Mouse (Mus musculus) megakaryocyte-erythroid progenitor cell, adult 5 weeks (primary cell): ENCODE data around the gene Gimap1. TPM values are rescaled to one million over a fixed set of nuclear protein-coding genes. Genes with fewer than 3 reads are reported as not detected.

Source experiments
- polyA plus RNA-seq: library from polyadenylated mRNA; stranded (reverse); fragments of >175 nt; gene quantifications from 2 replicates; pipeline ENCODE4 v1.2.3, GENCODE M21; 2012

The Gimap1 gene
- 6.1 and 12.2 TPM in 2 replicates for polyA plus RNA-seq

DNA sequence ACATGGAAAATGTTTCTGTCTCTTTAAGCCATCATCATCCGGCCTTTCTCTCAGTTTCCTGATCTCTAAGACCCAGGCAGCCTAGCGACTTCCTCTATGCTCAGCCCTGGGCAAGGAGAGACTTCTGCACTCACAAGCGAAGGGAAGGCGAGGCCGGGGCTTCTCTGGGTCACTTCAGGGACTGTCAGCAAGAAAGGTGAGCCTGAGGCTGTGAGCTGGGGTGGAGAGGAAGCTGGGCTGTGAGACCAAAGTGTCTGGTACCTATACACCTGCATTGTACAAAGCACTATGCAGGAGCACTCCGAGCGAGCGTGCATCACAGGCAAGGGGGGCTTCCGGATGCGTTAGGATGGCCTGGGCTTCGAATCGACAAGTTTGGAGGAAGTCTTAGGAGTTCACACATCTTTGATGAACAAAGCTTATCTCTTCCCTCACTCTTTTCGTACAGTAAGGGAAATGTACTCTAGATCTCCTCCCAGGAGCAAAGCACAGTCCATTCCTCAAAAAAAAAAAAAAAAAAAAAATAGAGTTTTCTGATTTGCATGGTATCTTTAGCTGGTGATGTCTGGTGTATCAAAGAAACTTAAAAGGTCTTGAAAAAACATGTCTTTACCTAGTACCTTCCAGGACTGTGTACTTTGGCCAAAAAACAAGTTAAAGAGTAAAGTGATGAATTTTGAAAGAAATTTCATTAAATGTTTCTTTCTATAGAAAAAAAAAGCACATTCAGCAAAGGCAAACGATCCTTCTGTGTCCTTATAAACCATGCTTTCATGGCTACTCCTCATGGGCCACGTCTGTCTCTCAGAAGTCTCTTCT, at the start of gene Gimap1:
TSS of gene Gimap1 (plus strand) at position 94 of the 819 bp plus-strand sequence.

DNA sequence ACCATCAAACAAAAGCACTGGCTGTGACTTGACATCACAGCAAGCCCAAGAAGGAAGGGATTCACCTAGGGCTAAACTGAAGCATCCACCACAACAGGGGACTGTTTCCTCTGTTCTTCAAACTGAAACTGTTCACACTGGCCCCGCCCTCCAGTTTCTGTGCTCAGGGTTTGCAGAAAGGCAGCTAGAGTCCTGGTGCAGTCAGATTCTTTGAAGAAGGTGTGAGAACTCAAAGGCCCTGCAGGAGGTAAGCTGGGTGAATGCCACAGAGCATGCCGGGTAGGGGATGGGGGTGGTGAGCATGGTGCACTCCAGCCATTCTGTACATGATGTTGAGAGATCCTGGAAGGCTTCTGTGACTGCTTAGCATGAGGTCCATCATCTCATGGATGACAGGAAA, 20.4 kb upstream of the Gimap1 start, which contains the start of the genes Gm28053 and Gimap7:
TSS of gene Gm28053 (plus strand) at position 153 of the 400 bp plus-strand sequence.
TSS of gene Gimap7 (plus strand) at position 167 of the 400 bp plus-strand sequence.

DNA sequence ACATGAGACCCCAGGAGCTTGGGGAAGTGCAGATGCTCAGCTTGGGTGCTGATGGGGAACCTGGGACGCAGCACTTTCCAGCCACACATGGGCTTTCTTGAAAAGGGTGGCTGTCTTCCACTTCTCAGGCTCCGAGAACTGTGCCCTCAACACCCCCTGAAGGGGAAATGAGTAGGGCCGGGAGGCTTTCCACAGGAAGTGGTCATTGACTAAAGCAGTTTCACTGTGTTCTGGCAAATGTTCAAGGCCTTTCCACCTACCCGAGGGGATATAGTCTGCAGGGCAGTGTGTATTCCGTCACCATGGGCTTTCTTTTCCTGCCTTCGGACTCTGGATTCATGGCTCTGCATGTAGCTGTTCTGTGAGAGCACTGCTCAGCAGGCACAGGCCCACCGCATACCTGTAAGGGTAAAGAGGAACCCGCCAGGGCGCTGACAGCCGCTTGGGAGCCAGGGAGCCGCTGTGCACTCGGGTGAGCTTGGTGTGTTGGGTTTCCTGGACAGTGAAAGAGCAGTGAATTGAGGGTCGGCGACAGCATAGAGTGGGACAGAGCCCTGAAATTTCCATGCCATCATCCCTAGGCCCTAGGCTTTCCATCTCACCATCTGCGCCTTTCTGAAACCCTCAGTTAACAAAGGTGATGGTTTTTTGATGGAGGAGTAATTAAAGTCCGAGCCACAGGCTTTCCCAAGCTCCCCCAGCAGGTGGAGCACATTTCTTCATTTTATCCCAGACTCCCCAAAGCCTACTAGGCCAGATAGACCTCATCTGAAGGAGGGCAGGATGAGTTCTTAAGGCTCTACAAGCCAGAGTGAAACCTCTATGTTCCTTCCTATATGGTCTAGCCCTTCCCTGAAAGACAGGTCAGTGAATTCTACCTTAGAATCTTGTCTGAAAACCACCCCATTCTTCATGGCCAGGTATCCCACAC, 7.4 kb downstream of the Gimap1 start, which contains the start of gene Gimap5:
TSS of gene Gimap5 (plus strand) at position 239 of the 931 bp plus-strand sequence.

DNA sequence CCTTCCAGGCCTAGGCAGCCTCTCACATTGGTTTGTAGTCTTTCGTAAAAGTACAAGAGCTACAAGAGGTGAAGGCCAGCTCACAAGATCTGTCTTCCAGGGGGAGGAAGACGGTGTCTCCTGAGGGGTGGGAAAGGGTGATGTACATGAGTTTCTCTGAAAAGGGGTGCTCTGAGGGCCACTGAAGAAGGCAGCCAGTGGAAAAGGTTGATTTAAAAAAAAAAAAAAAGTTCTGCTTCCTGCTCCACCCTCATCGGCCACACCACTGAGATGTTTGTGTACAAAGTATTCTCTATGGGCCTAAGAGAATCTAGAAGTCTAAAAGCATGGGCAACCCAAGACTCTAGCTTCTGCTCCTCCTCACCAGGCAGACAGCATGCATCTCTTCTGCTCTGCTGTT, 31.8 kb downstream of the Gimap1 start, which contains the start of gene Gimap3:
TSS of gene Gimap3 (minus strand) at position 156 of the 400 bp plus-strand sequence.

Other genes with a start within 250 kb of the Gimap1 start
- 0.05 TPM in 1 of 2 replicates, not detected in the other for gene Atp6v0e2, start 201.4 kb upstream of the Gimap1 start, polyA plus RNA-seq
- 13.1 and 17.1 TPM in 2 replicates for gene Lrrc61, start 184.3 kb upstream of the Gimap1 start, polyA plus RNA-seq
- gene Rarres2, start 166.3 kb upstream of the Gimap1 start, polyA plus RNA-seq = not detected in 2 replicates
- gene Gm45021, start 149.4 kb upstream of the Gimap1 start, polyA plus RNA-seq = not detected in 2 replicates
- 37.9 and 45.1 TPM in 2 replicates for gene Repin1, start 145.2 kb upstream of the Gimap1 start, polyA plus RNA-seq
- 5.2 and 6.3 TPM in 2 replicates for gene Gm44965, start 145.1 kb upstream of the Gimap1 start, polyA plus RNA-seq
- 2.4 and 2.7 TPM in 2 replicates for gene Zfp775, start 137.0 kb upstream of the Gimap1 start, polyA plus RNA-seq
- gene AI854703, start 112.3 kb upstream of the Gimap1 start, polyA plus RNA-seq = 1.9 and 2.7 TPM in 2 replicates
- 0.53 and 0.70 TPM in 2 replicates for gene Gimap8, start 91.8 kb upstream of the Gimap1 start, polyA plus RNA-seq
- gene Gimap9, start 62.9 kb upstream of the Gimap1 start, polyA plus RNA-seq = 1.3 and 2.0 TPM in 2 replicates
- 0.69 and 1.0 TPM in 2 replicates for gene Gimap4, start 54.5 kb upstream of the Gimap1 start, polyA plus RNA-seq
- gene Gimap6, start 30.8 kb upstream of the Gimap1 start, polyA plus RNA-seq = 7.4 and 13.0 TPM in 2 replicates
- gene Gm28053, start 20.4 kb upstream of the Gimap1 start, polyA plus RNA-seq = 1.5 TPM in 1 of 2 replicates, not detected in the other
- 0.06 TPM in 1 of 2 replicates, not detected in the other for gene Gimap7, start 20.4 kb upstream of the Gimap1 start, polyA plus RNA-seq
- 4.8 and 8.0 TPM in 2 replicates for gene Gimap5, start 7.1 kb downstream of the Gimap1 start, polyA plus RNA-seq
- gene Gimap3, start 31.8 kb downstream of the Gimap1 start, polyA plus RNA-seq = 1.8 and 2.2 TPM in 2 replicates
- gene Tmem176a, start 101.9 kb downstream of the Gimap1 start, polyA plus RNA-seq = 87.0 and 113 TPM in 2 replicates
- 57.5 and 63.3 TPM in 2 replicates for gene Tmem176b, start 102.4 kb downstream of the Gimap1 start, polyA plus RNA-seq
- gene Aoc1, start 133.8 kb downstream of the Gimap1 start, polyA plus RNA-seq = 0.07 and 0.17 TPM in 2 replicates
- gene 1600015I10Rik, start 190.8 kb downstream of the Gimap1 start, polyA plus RNA-seq = not detected in 2 replicates
- gene Doxl2, start 235.9 kb downstream of the Gimap1 start, polyA plus RNA-seq = not detected in 2 replicates
- gene Svs1, start 247.8 kb downstream of the Gimap1 start, polyA plus RNA-seq = not detected in 2 replicates